Mouse (Mus musculus) erythroblast, adult 5-6 weeks (primary cell): Measurements from ENCODE around the gene Zfp385c. TPM values are rescaled to one million over a fixed set of nuclear protein-coding genes. Genes with fewer than 3 reads are reported as not detected.

Experiments
- total RNA-seq, 2 experiments: library from RNA; stranded (forward) in 1 of 2; stranded (reverse) in 1 of 2; fragments of 150-400 nt in 1 of 2; fragments of 200-764, 138-1000 nt in 1 of 2; gene quantifications; 2 replicates each; pipeline versions ENCODE4 v1.2.3 to v1.2.4; 2015 to 2017; ENCODE audit warnings: low replicate concordance in 2 of 2

Zfp385c gene
- total RNA-seq, 2 experiments from 2014 or later: not detected

Other genes starting within 250 kb of the Zfp385c start
- 2.3 and 3.7 TPM in 2 replicates for gene Klhl11, start 219.7 kb downstream of the Zfp385c start, total RNA-seq (2015; ENCODE audit: low replicate concordance)
- 5.3 and 7.2 TPM in 2 replicates for gene Klhl11, start 219.7 kb downstream of the Zfp385c start, total RNA-seq (2017; ENCODE audit: low replicate concordance)
- gene Acly, start 164.5 kb downstream of the Zfp385c start, total RNA-seq (2015; ENCODE audit: low replicate concordance): 29.0 and 34.4 TPM in 2 replicates
- 16.2 and 28.4 TPM in 2 replicates for gene Acly, start 164.5 kb downstream of the Zfp385c start, total RNA-seq (2017; ENCODE audit: low replicate concordance)
- not detected in 2 replicates for gene Ttc25, start 146.8 kb downstream of the Zfp385c start, total RNA-seq (2015; ENCODE audit: low replicate concordance)
- not detected in 2 replicates for gene Ttc25, start 146.8 kb downstream of the Zfp385c start, total RNA-seq (2017; ENCODE audit: low replicate concordance)
- gene Cnp, start 117.6 kb downstream of the Zfp385c start, total RNA-seq (2015; ENCODE audit: low replicate concordance): 1.5 and 1.9 TPM in 2 replicates
- gene Cnp, start 117.6 kb downstream of the Zfp385c start, total RNA-seq (2017; ENCODE audit: low replicate concordance): 4.3 and 4.5 TPM in 2 replicates
- 10.2 and 18.2 TPM in 2 replicates for gene Nkiras2, start 73.2 kb downstream of the Zfp385c start, total RNA-seq (2015; ENCODE audit: low replicate concordance)
- 7.3 and 11.2 TPM in 2 replicates for gene Nkiras2, start 73.2 kb downstream of the Zfp385c start, total RNA-seq (2017; ENCODE audit: low replicate concordance)
- gene Dnajc7, start 72.3 kb downstream of the Zfp385c start, total RNA-seq (2015; ENCODE audit: low replicate concordance): 31.8 and 31.9 TPM in 2 replicates
- gene Dnajc7, start 72.3 kb downstream of the Zfp385c start, total RNA-seq (2017; ENCODE audit: low replicate concordance): 25.8 and 50.7 TPM in 2 replicates
- 8.4 and 14.0 TPM in 2 replicates for gene Dhx58, start 11.8 kb upstream of the Zfp385c start, total RNA-seq (2015; ENCODE audit: low replicate concordance)
- gene Dhx58, start 11.8 kb upstream of the Zfp385c start, total RNA-seq (2017; ENCODE audit: low replicate concordance): 8.8 and 22.0 TPM in 2 replicates
- 6.0 and 10.9 TPM in 2 replicates for gene Kat2a, start 20.0 kb upstream of the Zfp385c start, total RNA-seq (2015; ENCODE audit: low replicate concordance)
- gene Kat2a, start 20.0 kb upstream of the Zfp385c start, total RNA-seq (2017; ENCODE audit: low replicate concordance): 3.1 and 6.6 TPM in 2 replicates
- gene Hspb9, start 21.4 kb upstream of the Zfp385c start, total RNA-seq (2015; ENCODE audit: low replicate concordance): not detected in 2 replicates
- gene Hspb9, start 21.4 kb upstream of the Zfp385c start, total RNA-seq (2017; ENCODE audit: low replicate concordance): not detected in 2 replicates
- 61.4 and 79.7 TPM in 2 replicates for gene Rab5c, start 45.8 kb upstream of the Zfp385c start, total RNA-seq (2015; ENCODE audit: low replicate concordance)
- gene Rab5c, start 45.8 kb upstream of the Zfp385c start, total RNA-seq (2017; ENCODE audit: low replicate concordance): 52.2 and 70.8 TPM in 2 replicates
- gene Kcnh4, start 67.5 kb upstream of the Zfp385c start, total RNA-seq (2015; ENCODE audit: low replicate concordance): not detected in 2 replicates
- gene Kcnh4, start 67.5 kb upstream of the Zfp385c start, total RNA-seq (2017; ENCODE audit: low replicate concordance): not detected in 2 replicates
- not detected in 2 replicates for gene Hcrt, start 70.5 kb upstream of the Zfp385c start, total RNA-seq (2015; ENCODE audit: low replicate concordance)
- not detected in 2 replicates for gene Hcrt, start 70.5 kb upstream of the Zfp385c start, total RNA-seq (2017; ENCODE audit: low replicate concordance)
- gene Ghdc, start 78.5 kb upstream of the Zfp385c start, total RNA-seq (2015; ENCODE audit: low replicate concordance): 1.5 and 1.7 TPM in 2 replicates
- gene Ghdc, start 78.5 kb upstream of the Zfp385c start, total RNA-seq (2017; ENCODE audit: low replicate concordance): 1.4 and 2.3 TPM in 2 replicates
- gene Stat5b, start 158.3 kb upstream of the Zfp385c start, total RNA-seq (2015; ENCODE audit: low replicate concordance): 6.9 and 14.8 TPM in 2 replicates
- 6.7 and 10.3 TPM in 2 replicates for gene Stat5b, start 158.3 kb upstream of the Zfp385c start, total RNA-seq (2017; ENCODE audit: low replicate concordance)
- 4.8 and 7.3 TPM in 2 replicates for gene Stat5a, start 166.9 kb upstream of the Zfp385c start, total RNA-seq (2015; ENCODE audit: low replicate concordance)
- 5.7 and 6.5 TPM in 2 replicates for gene Stat5a, start 166.9 kb upstream of the Zfp385c start, total RNA-seq (2017; ENCODE audit: low replicate concordance)
- 16.7 and 43.4 TPM in 2 replicates for gene Stat3, start 247.1 kb upstream of the Zfp385c start, total RNA-seq (2015; ENCODE audit: low replicate concordance)
- gene Stat3, start 247.1 kb upstream of the Zfp385c start, total RNA-seq (2017; ENCODE audit: low replicate concordance): 37.8 and 51.4 TPM in 2 replicates